Mouse (Mus musculus): ENCODE results near the gene Dcun1d5.
"Not testable (repeated sequence)": the region's sequence is repeated elsewhere in the genome, so short reads cannot be mapped to it uniquely, and the experiment has no call there.

Dcun1d5 gene

GRCm38 (mm10) chr9:7184172-7184896 lies at the start of gene Dcun1d5, which contains the start of gene Dync2h1:
Gene Dcun1d5 (plus strand): TSS chr9:7184520.
Gene Dync2h1 (minus strand): TSS chr9:7184446.
- peak; percentile 95 for DNase-seq (ENCODE audit: low spot score)

GRCm38 (mm10) chr9:7154391-7154790 lies 29.9 kb upstream of the Dcun1d5 start:
- DNase-seq (ENCODE audit: low spot score): no peak

GRCm38 (mm10) chr9:7158605-7159004 lies 25.7 kb upstream of the Dcun1d5 start:
- no peak for DNase-seq (ENCODE audit: low spot score)

- DNase-seq (ENCODE audit: low spot score): no peak
Measured at GRCm38 (mm10) chr9:7159718-7160117, 24.6 kb upstream of the Dcun1d5 start.

- no peak for DNase-seq (ENCODE audit: low spot score)
Measured at GRCm38 (mm10) chr9:7160688-7161087, 23.6 kb upstream of the Dcun1d5 start.

GRCm38 (mm10) chr9:7167339-7167998 lies 16.9 kb upstream of the Dcun1d5 start:
- no peak for DNase-seq (ENCODE audit: low spot score)

GRCm38 (mm10) chr9:7173756-7174155 lies 10.6 kb upstream of the Dcun1d5 start:
- DNase-seq (ENCODE audit: low spot score): no peak

GRCm38 (mm10) chr9:7176618-7177610 lies 7.4 kb upstream of the Dcun1d5 start:
- peak; percentile 93 for DNase-seq (ENCODE audit: low spot score)

GRCm38 (mm10) chr9:7184897-7185291 lies 574 bp downstream of the Dcun1d5 start:
- DNase-seq (ENCODE audit: low spot score): no peak

GRCm38 (mm10) chr9:7190694-7191093 lies 6.4 kb downstream of the Dcun1d5 start:
- DNase-seq (ENCODE audit: low spot score): not testable (repeated sequence)

- DNase-seq (ENCODE audit: low spot score): no peak
Measured at GRCm38 (mm10) chr9:7216240-7216639, 31.9 kb downstream of the Dcun1d5 start.

- no peak for DNase-seq (ENCODE audit: low spot score)
Measured at GRCm38 (mm10) chr9:7221024-7221423, 36.7 kb downstream of the Dcun1d5 start.

GRCm38 (mm10) chr9:7221460-7221859 lies 37.1 kb downstream of the Dcun1d5 start:
- no peak for DNase-seq (ENCODE audit: low spot score)

GRCm38 (mm10) chr9:7238619-7239018 lies 54.3 kb downstream of the Dcun1d5 start:
- DNase-seq (ENCODE audit: low spot score): no peak

- DNase-seq (ENCODE audit: low spot score): no peak
Measured at GRCm38 (mm10) chr9:7239967-7240366, 55.6 kb downstream of the Dcun1d5 start.

GRCm38 (mm10) chr9:7252797-7253654 lies 68.7 kb downstream of the Dcun1d5 start:
- no peak for DNase-seq (ENCODE audit: low spot score)

Data from testis, postnatal 14 days (tissue).